Mouse (Mus musculus): ENCODE results near the gene F13a1. TPM values are rescaled to one million over a fixed set of nuclear protein-coding genes. Genes with fewer than 3 reads are reported as not detected.

The F13a1 gene
- polyA plus RNA-seq, 1 experiment from 2014 or later, result 12.6 TPM

DNA sequence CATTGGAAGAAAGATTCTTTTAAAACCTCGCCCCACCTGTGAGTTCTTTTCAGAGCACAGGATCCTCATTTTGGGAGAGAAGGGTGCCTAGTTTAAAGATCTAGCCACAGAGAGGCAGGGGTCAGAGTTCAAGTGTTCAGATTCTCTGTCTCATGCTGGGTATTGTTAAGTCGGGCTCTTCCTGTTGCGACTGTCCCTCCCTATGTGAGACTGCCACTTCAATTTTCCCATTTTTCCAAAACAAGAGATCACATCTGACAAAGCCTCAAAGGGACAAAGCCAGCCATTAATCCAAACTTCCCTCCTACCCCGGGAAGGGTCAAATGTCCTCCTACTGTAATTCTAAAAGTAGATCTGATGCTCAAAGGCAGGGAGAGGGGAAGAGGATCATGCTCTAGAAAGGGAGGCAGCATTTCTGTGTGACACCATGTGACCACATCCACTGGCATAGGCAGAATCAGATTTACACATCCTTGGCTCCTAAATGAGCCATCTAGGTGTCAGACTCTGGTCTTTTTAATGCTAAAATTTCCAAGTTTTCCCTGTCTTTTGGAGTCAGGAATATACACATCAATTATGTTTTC, 24.0 kb downstream of the F13a1 start:
- H3K4me1 ChIP-seq, result no peaks in the 10 kb centered on the region
- no peaks in the 10 kb centered on the region for H3K36me3 ChIP-seq
- no peak overlapping the region for H3K4me2 ChIP-seq
- no peaks in the 10 kb centered on the region for H3K27me3 ChIP-seq (replicated peaks)
- no peak overlapping the region for H3K27ac ChIP-seq (replicated peaks)
- no peak for ATAC-seq (ENCODE audit: low FRiP score)
- no peak overlapping the region for H3K4me3 ChIP-seq (replicated peaks)
- no peaks in the 10 kb centered on the region for H3K9me3 ChIP-seq (replicated peaks)
- 44% methylated on average over 4 of the region's 4 CpGs for WGBS
- H3K9ac ChIP-seq (replicated peaks), result no peak overlapping the region

DNA sequence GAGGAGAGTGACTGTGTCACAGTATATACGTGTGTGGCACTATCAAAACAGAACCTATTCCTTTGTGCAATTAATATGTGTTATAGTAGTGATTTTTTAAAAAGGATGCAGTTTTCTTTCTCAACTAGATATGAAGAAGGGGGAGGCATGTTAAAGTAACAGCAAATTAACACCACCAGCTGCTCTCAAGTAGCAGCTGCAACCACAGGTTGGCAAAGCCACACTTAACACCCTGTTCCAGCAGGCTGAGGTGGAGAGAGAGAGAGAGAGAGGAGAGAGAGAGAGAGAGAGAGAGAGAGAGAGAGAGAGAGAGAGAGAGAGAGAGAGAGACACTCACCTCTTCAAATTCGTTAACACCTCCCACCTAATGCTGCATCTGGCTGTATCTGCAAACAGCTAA, 28.5 kb downstream of the F13a1 start:
- no peaks in the 10 kb centered on the region for H3K36me3 ChIP-seq
- no peaks in the 10 kb centered on the region for H3K27me3 ChIP-seq (replicated peaks)
- H3K4me2 ChIP-seq, result no peak overlapping the region
- H3K4me1 ChIP-seq, result no peaks in the 10 kb centered on the region
- H3K27ac ChIP-seq (replicated peaks), result no peak overlapping the region
- H3K9me3 ChIP-seq (replicated peaks), result no peaks in the 10 kb centered on the region
- no peak overlapping the region for H3K9ac ChIP-seq (replicated peaks)
- no peak for ATAC-seq (ENCODE audit: low FRiP score)
- WGBS, result 89% methylated on average over 2 of the region's 2 CpGs
- H3K4me3 ChIP-seq (replicated peaks), result no peak overlapping the region

DNA sequence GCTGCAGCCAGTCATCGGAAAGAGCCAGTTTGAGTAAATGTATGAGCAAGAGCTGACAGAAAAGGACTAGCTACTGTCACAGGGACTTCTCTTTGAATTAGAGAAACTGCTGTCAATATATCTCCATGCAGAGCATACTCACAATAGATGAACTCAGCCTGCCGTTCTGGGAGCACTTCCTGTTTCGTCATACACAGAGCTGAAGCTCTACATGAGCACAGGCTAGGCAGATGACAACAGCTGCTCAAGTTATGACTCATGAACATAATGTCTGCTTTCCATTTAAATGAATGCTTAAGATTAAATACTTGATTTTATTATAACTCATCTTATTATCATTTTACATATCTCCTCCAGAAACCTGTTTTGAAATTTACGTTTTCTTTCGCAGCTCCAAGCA, 39.3 kb downstream of the F13a1 start:
- ATAC-seq (ENCODE audit: low FRiP score), result no peak
- no peak overlapping the region for H3K4me3 ChIP-seq (replicated peaks)
- H3K4me2 ChIP-seq, result no peak overlapping the region
- H3K9ac ChIP-seq (replicated peaks), result no peak overlapping the region
- no peaks in the 10 kb centered on the region for H3K27me3 ChIP-seq (replicated peaks)
- 91% methylated on average over 5 of the region's 5 CpGs for WGBS
- H3K9me3 ChIP-seq (replicated peaks), result no peaks in the 10 kb centered on the region
- H3K27ac ChIP-seq (replicated peaks), result no peak overlapping the region
- no peaks in the 10 kb centered on the region for H3K4me1 ChIP-seq
- H3K36me3 ChIP-seq, result no peaks in the 10 kb centered on the region

DNA sequence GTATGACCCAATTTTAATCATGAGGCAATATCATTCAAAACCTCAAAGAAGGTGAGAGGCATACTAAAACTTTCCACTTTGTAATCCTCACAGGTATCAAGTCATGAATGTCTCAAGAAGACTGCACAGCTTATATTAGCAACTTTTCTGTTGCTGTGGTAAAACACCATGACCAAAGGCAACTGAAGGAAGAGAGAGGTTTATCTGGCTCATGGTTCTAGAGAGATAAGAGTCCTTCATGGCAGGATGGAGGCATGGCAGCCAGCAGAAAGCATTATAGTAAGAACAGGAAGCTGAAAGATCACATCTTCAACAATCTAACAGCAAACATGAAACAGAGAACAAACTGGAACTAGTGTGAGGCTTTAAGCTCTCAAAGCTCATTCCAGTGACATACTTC, 43.8 kb downstream of the F13a1 start:
- Histone ChIP-seq H3K4me1 (no peaks in the 10 kb centered on the region), H3K4me3 (replicated peaks) (no peak overlapping the region), H3K27ac (replicated peaks) (no peak overlapping the region), H3K9me3 (replicated peaks) (no peaks in the 10 kb centered on the region), H3K9ac (replicated peaks) (no peak overlapping the region), H3K27me3 (replicated peaks) (no peaks in the 10 kb centered on the region), H3K4me2 (no peak overlapping the region), H3K36me3 (no peaks in the 10 kb centered on the region)
- no peak for ATAC-seq (ENCODE audit: low FRiP score)

DNA sequence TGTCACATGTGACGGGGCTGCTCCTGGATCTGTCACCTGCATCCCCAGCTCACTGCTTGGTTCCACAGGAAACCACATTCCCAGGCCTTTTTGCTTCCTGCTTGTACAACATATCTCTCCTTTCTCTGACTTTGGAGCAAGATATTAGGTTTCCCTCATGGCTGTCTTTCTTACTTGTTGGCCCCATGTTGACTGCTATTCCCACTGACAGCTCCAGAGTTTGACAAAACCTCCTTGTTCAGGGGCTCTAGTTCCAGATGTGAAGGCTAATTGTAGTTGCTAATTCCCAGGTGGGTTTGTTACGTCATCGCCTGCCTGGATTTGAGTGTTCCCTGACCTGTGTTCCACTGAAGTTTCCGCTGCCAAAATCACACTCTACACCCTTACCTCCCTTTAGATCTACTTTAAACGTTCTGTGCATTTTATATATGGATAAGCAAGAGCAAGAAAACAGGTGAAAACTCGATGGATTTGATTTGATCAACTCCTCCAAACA, 50.8 kb downstream of the F13a1 start:
- H3K9me3 ChIP-seq (replicated peaks), result no peaks in the 10 kb centered on the region
- no peaks in the 10 kb centered on the region for H3K4me1 ChIP-seq
- no peak for ATAC-seq (ENCODE audit: low FRiP score)
- H3K27me3 ChIP-seq (replicated peaks), result no peaks in the 10 kb centered on the region
- no peak overlapping the region for H3K4me2 ChIP-seq
- no peak overlapping the region for H3K27ac ChIP-seq (replicated peaks)
- 87% methylated on average over 6 of the region's 6 CpGs for WGBS
- no peak overlapping the region for H3K4me3 ChIP-seq (replicated peaks)
- H3K36me3 ChIP-seq, result no peaks in the 10 kb centered on the region
- no peak overlapping the region for H3K9ac ChIP-seq (replicated peaks)

DNA sequence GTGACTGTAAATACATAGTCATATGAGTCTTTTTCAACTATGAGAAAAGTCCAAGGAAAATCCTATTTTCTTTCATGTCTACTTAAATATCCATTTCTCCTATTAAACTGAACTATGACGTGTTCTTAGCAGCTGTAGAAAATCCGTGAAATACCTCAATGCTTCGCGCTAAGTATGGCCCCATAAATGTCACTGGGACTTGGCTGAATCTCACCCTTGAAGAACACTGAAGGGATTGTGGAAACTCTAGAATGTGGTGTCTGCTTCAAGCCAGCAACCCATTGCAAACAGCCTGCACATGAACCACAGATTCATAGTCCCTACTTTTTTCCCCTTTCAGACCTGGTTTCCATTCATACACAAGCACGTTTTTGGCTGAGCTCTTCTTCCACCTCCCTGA, 56.5 kb downstream of the F13a1 start:
- Histone ChIP-seq H3K4me2 (no peak overlapping the region), H3K9ac (replicated peaks) (no peak overlapping the region), H3K27ac (replicated peaks) (no peak overlapping the region), H3K4me3 (replicated peaks) (no peak overlapping the region), H3K4me1 (no peaks in the 10 kb centered on the region), H3K9me3 (replicated peaks) (no peaks in the 10 kb centered on the region), H3K27me3 (replicated peaks) (no peaks in the 10 kb centered on the region), H3K36me3 (no peaks in the 10 kb centered on the region)
- ATAC-seq (ENCODE audit: low FRiP score), result no peak
- WGBS, result 90% methylated on average over 5 of the region's 5 CpGs

DNA sequence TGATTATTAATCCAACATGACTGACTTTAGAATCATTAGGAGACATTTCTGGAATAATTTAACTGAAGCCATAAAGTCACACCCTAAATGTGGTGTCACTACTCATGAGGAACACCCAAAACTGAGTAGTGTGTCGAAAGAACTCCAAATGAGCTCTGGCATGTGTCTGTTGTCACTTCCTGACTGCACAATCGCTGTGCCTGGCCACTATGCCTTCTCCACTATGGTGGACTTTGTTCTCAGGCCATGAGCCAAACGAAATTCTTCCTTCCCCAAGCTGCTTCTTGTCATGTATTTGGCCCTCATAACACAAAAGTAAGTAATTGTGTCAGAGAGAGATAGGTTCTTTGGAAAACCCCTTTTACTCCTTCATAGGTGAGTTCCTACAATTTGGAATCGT, 61.7 kb downstream of the F13a1 start:
- no peak for ATAC-seq (ENCODE audit: low FRiP score)
- H3K4me1 ChIP-seq, result no peaks in the 10 kb centered on the region
- no peak overlapping the region for H3K27ac ChIP-seq (replicated peaks)
- H3K9ac ChIP-seq (replicated peaks), result no peak overlapping the region
- no peak overlapping the region for H3K4me3 ChIP-seq (replicated peaks)
- no peaks in the 10 kb centered on the region for H3K27me3 ChIP-seq (replicated peaks)
- no peak overlapping the region for H3K4me2 ChIP-seq
- 80% methylated on average over 4 of the region's 4 CpGs for WGBS
- no peaks in the 10 kb centered on the region for H3K9me3 ChIP-seq (replicated peaks)
- H3K36me3 ChIP-seq, result no peaks in the 10 kb centered on the region

DNA sequence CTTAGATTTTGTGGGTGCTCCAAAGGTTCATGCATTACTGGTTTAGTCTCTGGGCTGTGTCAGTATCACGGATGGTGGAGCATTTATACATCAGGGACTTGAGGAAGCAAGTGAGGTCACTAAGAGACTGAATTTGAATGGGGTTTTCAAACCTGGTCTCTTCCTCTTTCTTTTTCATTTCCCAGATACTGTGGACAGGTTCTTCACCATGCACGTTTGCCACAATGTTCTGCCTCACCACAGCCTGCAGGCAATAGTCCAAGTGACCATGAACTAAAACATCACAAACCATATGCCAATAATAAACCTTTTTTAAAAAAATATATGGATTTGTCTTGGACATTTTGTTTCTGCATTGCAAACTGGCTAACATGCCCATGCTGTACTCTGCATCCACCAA, 77.0 kb downstream of the F13a1 start:
- H3K9ac ChIP-seq (replicated peaks), result no peak overlapping the region
- no peaks in the 10 kb centered on the region for H3K27me3 ChIP-seq (replicated peaks)
- WGBS, result 86% methylated on average over 2 of the region's 2 CpGs
- 0 out of 2 replicates have a peak, but pooled peaks cover 4% of the 10 kb centered on the region for H3K4me1 ChIP-seq
- no peak overlapping the region for H3K27ac ChIP-seq (replicated peaks)
- no peaks in the 10 kb centered on the region for H3K9me3 ChIP-seq (replicated peaks)
- H3K36me3 ChIP-seq, result no peaks in the 10 kb centered on the region
- no peak overlapping the region for H3K4me2 ChIP-seq
- no peak overlapping the region for H3K4me3 ChIP-seq (replicated peaks)
- no peak for ATAC-seq (ENCODE audit: low FRiP score)

DNA sequence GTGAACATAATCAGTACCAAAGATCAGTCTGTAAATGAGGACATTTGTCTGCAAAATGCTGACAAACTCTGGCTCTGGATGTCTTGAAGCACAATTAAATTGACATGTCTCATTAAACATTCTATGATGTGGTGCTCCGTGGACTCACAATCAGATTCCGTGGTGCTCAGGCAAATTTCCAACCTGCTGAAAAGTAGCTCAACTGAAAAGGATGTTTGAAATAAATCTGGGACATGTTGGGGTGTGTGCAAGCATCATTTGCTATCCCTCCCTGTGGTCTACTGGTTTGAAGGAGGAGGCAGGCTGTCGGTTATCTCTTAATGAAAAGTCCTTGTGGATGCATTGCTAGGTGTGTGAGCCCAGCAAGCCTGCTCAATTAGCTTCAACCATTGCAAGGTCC, 77.8 kb downstream of the F13a1 start:
- no peak overlapping the region for H3K4me3 ChIP-seq (replicated peaks)
- H3K27me3 ChIP-seq (replicated peaks), result no peaks in the 10 kb centered on the region
- no peak overlapping the region for H3K9ac ChIP-seq (replicated peaks)
- whole genome bisulfite sequencing, result 47% methylated on average over 3 of the region's 3 CpGs
- H3K4me1 ChIP-seq, result 0 out of 2 replicates have a peak, but pooled peaks cover 4% of the 10 kb centered on the region
- no peaks in the 10 kb centered on the region for H3K36me3 ChIP-seq
- no peak for ATAC-seq (ENCODE audit: low FRiP score)
- H3K27ac ChIP-seq (replicated peaks), result no peak overlapping the region
- no peaks in the 10 kb centered on the region for H3K9me3 ChIP-seq (replicated peaks)
- no peak overlapping the region for H3K4me2 ChIP-seq

DNA sequence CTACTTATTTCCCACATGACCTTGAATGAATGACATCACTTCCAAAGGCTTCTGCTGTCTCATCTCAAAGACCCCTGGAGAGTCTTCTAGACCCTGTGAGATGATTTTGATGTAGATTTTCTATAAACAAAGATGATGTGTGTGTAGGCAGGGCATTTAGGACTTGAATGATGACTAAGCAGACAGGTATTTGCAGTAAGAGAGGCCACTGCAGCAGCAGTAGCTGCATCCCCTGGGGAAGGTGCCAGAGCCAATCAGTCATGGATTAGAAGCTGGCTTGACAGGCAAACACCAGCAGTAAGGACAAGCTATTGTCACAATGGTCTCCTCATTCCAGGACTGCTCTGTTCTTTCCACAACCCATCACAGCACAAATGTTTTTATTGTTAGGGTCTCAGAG, 87.1 kb downstream of the F13a1 start:
- Histone ChIP-seq H3K4me3 (replicated peaks) (no peak overlapping the region), H3K4me1 (no peaks in the 10 kb centered on the region), H3K4me2 (no peak overlapping the region), H3K9ac (replicated peaks) (no peak overlapping the region), H3K27me3 (replicated peaks) (no peaks in the 10 kb centered on the region), H3K36me3 (no peaks in the 10 kb centered on the region), H3K27ac (replicated peaks) (no peak overlapping the region), H3K9me3 (replicated peaks) (no peaks in the 10 kb centered on the region)
- no peak for ATAC-seq (ENCODE audit: low FRiP score)

DNA sequence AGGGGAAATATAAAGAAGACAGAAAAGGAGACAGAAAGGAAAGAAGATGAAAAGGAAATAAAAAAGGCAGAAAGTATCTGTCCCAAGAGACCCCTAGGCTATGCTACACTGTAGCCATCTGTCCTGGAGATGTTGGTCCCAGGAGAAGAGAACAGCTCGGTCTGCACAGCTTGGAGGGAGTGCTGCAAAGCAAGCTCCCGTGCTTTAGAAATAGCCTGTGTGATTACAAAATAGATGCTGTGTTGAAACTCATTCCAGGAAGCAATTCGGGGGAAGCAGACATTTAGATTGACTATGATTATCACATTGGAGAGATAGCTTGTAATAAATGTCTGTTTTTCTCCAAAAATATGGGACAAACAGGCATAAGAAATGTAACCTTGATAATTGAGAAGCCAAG, 91.0 kb downstream of the F13a1 start:
- Histone ChIP-seq H3K4me1 (no peaks in the 10 kb centered on the region), H3K9me3 (replicated peaks) (no peaks in the 10 kb centered on the region), H3K9ac (replicated peaks) (no peak overlapping the region), H3K4me3 (replicated peaks) (no peak overlapping the region), H3K27ac (replicated peaks) (no peak overlapping the region), H3K36me3 (no peaks in the 10 kb centered on the region), H3K27me3 (replicated peaks) (no peaks in the 10 kb centered on the region), H3K4me2 (no peak overlapping the region)
- 46% methylated on average over 3 of the region's 3 CpGs for WGBS
- no peak for ATAC-seq (ENCODE audit: low FRiP score)

DNA sequence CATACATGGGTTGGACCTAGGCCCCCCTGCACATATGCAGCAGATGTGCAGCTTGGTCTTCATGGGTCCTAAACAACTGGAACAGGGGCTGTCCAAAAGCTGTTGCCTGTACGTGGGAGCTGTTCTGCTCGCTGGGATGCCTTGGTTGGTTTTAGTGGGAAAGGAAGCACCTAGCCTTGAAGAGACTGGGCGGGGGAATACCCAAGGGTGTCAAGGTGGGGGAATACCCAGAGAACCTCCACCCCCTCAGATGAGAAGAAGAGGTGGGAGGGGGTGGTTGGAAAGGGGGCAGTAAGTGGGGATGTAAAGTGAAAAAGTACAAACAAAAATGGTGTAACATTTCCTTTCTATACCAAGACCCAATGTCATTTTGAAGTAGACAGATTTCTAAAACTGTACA, 95.1 kb downstream of the F13a1 start:
- no peak overlapping the region for H3K4me2 ChIP-seq
- no peaks in the 10 kb centered on the region for H3K27me3 ChIP-seq (replicated peaks)
- no peaks in the 10 kb centered on the region for H3K4me1 ChIP-seq
- H3K9ac ChIP-seq (replicated peaks), result no peak overlapping the region
- no peaks in the 10 kb centered on the region for H3K36me3 ChIP-seq
- no peak overlapping the region for H3K27ac ChIP-seq (replicated peaks)
- H3K4me3 ChIP-seq (replicated peaks), result no peak overlapping the region
- 88% methylated on average over 3 of the region's 3 CpGs for WGBS
- H3K9me3 ChIP-seq (replicated peaks), result no peaks in the 10 kb centered on the region
- no peak for ATAC-seq (ENCODE audit: low FRiP score)

DNA sequence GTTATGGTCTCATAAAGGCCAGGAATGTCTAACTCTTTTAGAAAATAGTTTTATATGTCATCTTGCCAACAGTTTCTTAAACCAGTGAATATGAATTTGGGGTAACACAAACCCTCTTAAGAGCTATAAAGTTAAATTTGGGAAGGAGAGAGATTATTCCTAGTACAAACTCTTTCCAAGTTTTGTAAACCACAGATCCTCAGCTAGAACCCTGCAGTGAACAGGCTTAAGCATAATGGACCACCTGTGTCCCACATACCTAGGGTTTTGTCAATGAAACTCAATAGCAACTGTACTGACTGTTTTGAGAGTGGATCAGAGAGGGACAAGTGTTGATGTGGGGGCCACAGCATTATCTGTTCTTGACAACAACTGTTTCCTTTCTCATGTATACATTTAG, 96.4 kb downstream of the F13a1 start:
- Histone ChIP-seq H3K36me3 (no peaks in the 10 kb centered on the region), H3K4me3 (replicated peaks) (no peak overlapping the region), H3K4me1 (no peaks in the 10 kb centered on the region), H3K9me3 (replicated peaks) (no peaks in the 10 kb centered on the region), H3K9ac (replicated peaks) (no peak overlapping the region), H3K27me3 (replicated peaks) (no peaks in the 10 kb centered on the region), H3K27ac (replicated peaks) (no peak overlapping the region), H3K4me2 (no peak overlapping the region)
- ATAC-seq (ENCODE audit: low FRiP score), result no peak

All from neural tube, embryonic 15.5 days (tissue).